Comparison of ENCODE assay signal across 8 mouse cellular contexts in the genomic region with DNA sequence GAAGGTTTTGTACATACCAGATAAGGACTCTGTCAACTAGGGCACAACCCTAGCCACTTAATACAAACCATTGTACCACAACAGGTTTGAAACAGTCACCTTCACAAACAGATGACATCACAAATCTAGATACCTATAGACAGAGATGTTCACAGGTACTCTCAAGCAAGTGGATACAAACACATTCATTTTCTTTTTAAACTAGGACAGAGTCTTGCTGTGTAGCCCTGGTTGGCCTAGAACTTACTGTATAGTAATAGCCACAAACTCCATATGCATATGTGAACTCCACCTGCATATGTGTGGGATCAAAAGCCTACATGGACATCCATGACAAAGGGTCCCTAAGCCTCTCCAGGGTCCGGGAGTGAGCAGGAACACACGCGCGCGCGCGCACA. TPM values are rescaled to one million over a fixed set of nuclear protein-coding genes. Genes with fewer than 3 reads are reported as not detected.
A peak's percentile ranks its signal among the peaks of the same experiment; 100 is the strongest.
DNase-seq lines count a peak whose midpoint lies in the region; ATAC-seq and TF ChIP-seq lines count a peak whose summit lies in the region.

A gene (plus strand): TSS at position 301 of the 398 bp plus-strand sequence.

- peak within 1 kb of the TSS; percentile 91 for H3K9ac ChIP-seq in liver, adult 2 months (ENCODE audit: low read depth, low read length)
- H3K9ac ChIP-seq in midbrain, embryonic 16.5 days (ENCODE audit: low read depth, low read length): peak within 1 kb of the TSS; percentile 95

- ATAC-seq in midbrain, embryonic 16.5 days: peak; percentile 0; the same call in 1 of the 2 replicates

- H3K9me3 ChIP-seq in forebrain, embryonic 10.5 days: no peaks in the 10 kb centered on the region
- no peaks in the 10 kb centered on the region for H3K9me3 ChIP-seq in midbrain, embryonic 16.5 days (replicated peaks; ENCODE audit: control insufficient read depth, low read length, poor library complexity, severe bottlenecking)

- DNase-seq in liver, adult 2 months (ENCODE audit: extremely low read depth, low read depth, low spot score): no peak
- DNase-seq in liver: no peak
- DNase-seq in forebrain, embryonic 10.5 days (ENCODE audit: extremely low spot score, low spot score): no peak
- no peak for DNase-seq in layer of hippocampus, postnatal 10 days (ENCODE audit: low spot score in 2 of 2)
- no peak for DNase-seq in cerebellum, postnatal 25 days
- no peak for DNase-seq in thymus, postnatal 0 days (ENCODE audit: low spot score)
- DNase-seq in frontal cortex, postnatal 36 days (ENCODE audit: low spot score in 2 of 2): no peak

- H3K79me2 ChIP-seq in liver, adult 2 months (ENCODE audit: control insufficient read depth, insufficient read depth, low read length): peaks cover 12% of the 10 kb centered on the region; the same call in 1 of the 2 replicates

- peak within 1 kb of the TSS; percentile 79 for H3K4me2 ChIP-seq in midbrain, embryonic 16.5 days (ENCODE audit: low read length)

- TF ChIP-seq CTCF in liver, adult 2 months (IDR thresholded peaks at IDR 0.05; ENCODE audit: low read depth, low read length): no peak

- WGBS in liver, adult 2 months: 15% methylated on average over 7 of the region's 7 CpGs
- WGBS in forebrain, embryonic 10.5 days: 16% methylated on average over 7 of the region's 7 CpGs
- 0% methylated on average over 7 of the region's 7 CpGs for WGBS in midbrain, embryonic 16.5 days

- no peak for TF ChIP-seq POLR2A in liver, adult 2 months (IDR thresholded peaks at IDR 0.05; ENCODE audit: extremely low read depth, insufficient read depth, low read length)

- peaks cover 5% of the 10 kb centered on the region; the same call in 1 of the 2 replicates for H3K4me1 ChIP-seq in liver, adult 2 months (ENCODE audit: control insufficient read depth, insufficient read depth, low read length)
- H3K4me1 ChIP-seq in forebrain, embryonic 10.5 days: peaks cover 18% of the 10 kb centered on the region
- H3K4me1 ChIP-seq in midbrain, embryonic 16.5 days (ENCODE audit: control insufficient read depth, insufficient read depth, low read length): no peaks in the 10 kb centered on the region; the same call in 1 of the 2 replicates

- H3K27ac ChIP-seq in liver, adult 2 months (replicated peaks; ENCODE audit: insufficient read depth, low read depth, low read length): peak within 1 kb of the TSS; percentile 71
- peak within 1 kb of the TSS; percentile 90 for H3K27ac ChIP-seq in forebrain, embryonic 10.5 days
- peak within 1 kb of the TSS; percentile 91 for H3K27ac ChIP-seq in midbrain, embryonic 16.5 days (ENCODE audit: low read length)

- no peaks in the 10 kb centered on the region for H3K27me3 ChIP-seq in liver, adult 2 months (ENCODE audit: control insufficient read depth, insufficient read depth, low read length)
- H3K27me3 ChIP-seq in forebrain, embryonic 10.5 days (ENCODE audit: poor library complexity, severe bottlenecking): peaks cover 33% of the 10 kb centered on the region
- H3K27me3 ChIP-seq in midbrain, embryonic 16.5 days (ENCODE audit: control insufficient read depth, insufficient read depth, low read depth, low read length): no peaks in the 10 kb centered on the region

- H3K4me3 ChIP-seq in liver, adult 2 months (ENCODE audit: insufficient read depth, low read depth, low read length): peak within 1 kb of the TSS; percentile 91
- H3K4me3 ChIP-seq in forebrain, embryonic 10.5 days: peak within 1 kb of the TSS; percentile 96
- peak within 1 kb of the TSS; percentile 96 for H3K4me3 ChIP-seq in midbrain, embryonic 16.5 days (ENCODE audit: low read depth, low read length)

- no peaks in the 10 kb centered on the region for H3K36me3 ChIP-seq in liver, adult 2 months (ENCODE audit: control insufficient read depth, insufficient read depth, low read length)
- no peaks in the 10 kb centered on the region for H3K36me3 ChIP-seq in forebrain, embryonic 10.5 days (replicated peaks)
- no peaks in the 10 kb centered on the region for H3K36me3 ChIP-seq in midbrain, embryonic 16.5 days (ENCODE audit: control insufficient read depth, insufficient read depth, low read length)

RNA-seq across cellular contexts. Expression of the gene that starts here (rescaled TPM):
- 4.1 and 6.5 TPM in 2 replicates for total RNA-seq in liver, adult 2 months (2014; rRNA removed)
- polyA plus RNA-seq in liver, adult 2 months (2012; rRNA removed): 12.8 and 19.6 TPM in 2 replicates
- polyA plus RNA-seq in forebrain, embryonic 10.5 days (2016; fragmentation: Nextera tagmentation; extraction: Ambion mirVana): 11.6 and 12.7 TPM in 2 replicates
- total RNA-seq in layer of hippocampus, postnatal 10 days (2021): 10 to 100 TPM; 58.1 to 68.1 TPM
- 45.1 and 48.7 TPM in 2 replicates for polyA plus RNA-seq in midbrain, embryonic 16.5 days (2015; fragmentation: Nextera tagmentation; extraction: Ambion mirVana)
- polyA plus RNA-seq in thymus, postnatal 0 days (2015; fragmentation: Nextera tagmentation; extraction: Ambion mirVana): 0.81 and 1.1 TPM in 2 replicates
